ENCODE assay signal across 7 mouse cellular contexts in the genomic region with DNA sequence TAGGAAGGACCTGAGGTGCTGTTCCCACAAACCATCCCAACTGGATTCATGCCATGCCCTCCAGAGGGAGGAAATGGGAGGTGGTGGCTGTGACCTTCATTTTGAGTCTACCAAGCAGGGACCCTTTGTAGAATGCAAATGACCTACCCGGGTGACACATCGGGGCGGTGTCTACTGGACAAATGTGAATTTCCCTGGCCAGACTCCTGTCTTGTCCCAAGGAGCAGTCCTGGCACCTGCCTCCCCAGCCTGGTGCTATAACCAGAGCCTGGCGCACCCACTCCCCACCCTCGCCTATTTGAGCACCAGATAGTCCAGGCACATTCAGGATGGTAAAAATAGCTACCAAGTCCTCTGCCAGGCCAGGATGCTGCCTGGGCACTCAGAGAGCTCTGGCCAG.
DNase-seq lines count a peak whose midpoint lies in the region; ATAC-seq and TF ChIP-seq lines count a peak whose summit lies in the region.

No protein-coding gene starts in this region.

- peak overlapping the region; percentile 29 for H3K4me2 ChIP-seq in kidney, embryonic 14.5 days (replicated peaks; ENCODE audit: low read depth, low read length)
- peak overlapping the region; percentile 78 for H3K4me2 ChIP-seq in heart, postnatal 0 days (ENCODE audit: low read depth, low read length)
- H3K4me2 ChIP-seq in midbrain, postnatal 0 days (ENCODE audit: low read depth, low read length, poor library complexity, severe bottlenecking) = peak overlapping the region; percentile 35

- no peaks in the 10 kb centered on the region for H3K36me3 ChIP-seq in kidney, embryonic 14.5 days (ENCODE audit: control insufficient read depth, insufficient read depth, low read length)
- H3K36me3 ChIP-seq in heart, postnatal 0 days (replicated peaks; ENCODE audit: control insufficient read depth, insufficient read depth, low read length) = peaks cover 30% of the 10 kb centered on the region
- H3K36me3 ChIP-seq in midbrain, postnatal 0 days (ENCODE audit: insufficient read depth, low read length) = no peaks in the 10 kb centered on the region

- 83% methylated on average over 5 of the region's 5 CpGs for WGBS in kidney, embryonic 14.5 days
- 23% methylated on average over 5 of the region's 5 CpGs for WGBS in heart, postnatal 0 days
- WGBS in midbrain, postnatal 0 days = 86% methylated on average over 5 of the region's 5 CpGs

- H3K27ac ChIP-seq in kidney, embryonic 14.5 days (ENCODE audit: low read depth, low read length) = peak overlapping the region; percentile 96
- H3K27ac ChIP-seq in heart, postnatal 0 days (ENCODE audit: low read depth) = peak overlapping the region; percentile 96
- H3K27ac ChIP-seq in midbrain, postnatal 0 days (ENCODE audit: low read depth, low read length) = peak overlapping the region; percentile 74; the same call in 1 of the 2 replicates

- intact Hi-C loops in gastrocnemius, postnatal 14 days (cut with DNase I; ENCODE audit: low total_unique reads) = no loop called here

- peak overlapping the region; percentile 26; the same call in 1 of the 2 replicates for H3K4me3 ChIP-seq in kidney, embryonic 14.5 days (ENCODE audit: low read length)
- H3K4me3 ChIP-seq in heart, postnatal 0 days (ENCODE audit: low read depth, low read length) = peak overlapping the region; percentile 53
- peak overlapping the region; percentile 9; the same call in 1 of the 2 replicates for H3K4me3 ChIP-seq in midbrain, postnatal 0 days (ENCODE audit: low read depth, low read length)

- ATAC-seq in kidney, embryonic 14.5 days (ENCODE audit: low FRiP score, low TSS enrichment) = no peak
- ATAC-seq in heart, postnatal 0 days (ENCODE audit: insufficient read depth, low read depth) = no peak
- no peak for ATAC-seq in midbrain, postnatal 0 days (ENCODE audit: low FRiP score)

- no peak for TF ChIP-seq CTCF in heart, postnatal 0 days (IDR thresholded peaks at IDR 0.05; ENCODE audit: low read depth)
- TF ChIP-seq CTCF in midbrain, postnatal 0 days (IDR thresholded peaks at IDR 0.05) = no peak

- peak overlapping the region; percentile 43; the same call in 1 of the 2 replicates for H3K9ac ChIP-seq in kidney, embryonic 14.5 days (ENCODE audit: low read depth, low read length)
- H3K9ac ChIP-seq in heart, postnatal 0 days (replicated peaks; ENCODE audit: low read depth, low read length) = peak overlapping the region; percentile 70
- H3K9ac ChIP-seq in midbrain, postnatal 0 days (replicated peaks; ENCODE audit: low read length, poor library complexity, severe bottlenecking) = 0 out of 2 replicates have a peak overlapping the region, but pooled peaks have one; percentile 42

- no peak for DNase-seq in kidney, adult 11 months
- peak; percentile 70 for DNase-seq in gastrocnemius, postnatal 14 days
- no peak for DNase-seq in heart, postnatal 0 days (ENCODE audit: low spot score)
- DNase-seq in midbrain, postnatal 0 days (ENCODE audit: low spot score) = no peak
- DNase-seq in layer of hippocampus, adult 9-10 months (ENCODE audit: low spot score) = no peak
- DNase-seq in spleen, postnatal 36 days (ENCODE audit: low spot score in 2 of 2) = no peak

- TF ChIP-seq EP300 in heart, postnatal 0 days (IDR thresholded peaks at IDR 0.05; ENCODE audit: low read depth) = 0 out of 2 replicates have a peak, but pooled peaks have one; percentile 30

- no peaks in the 10 kb centered on the region for H3K27me3 ChIP-seq in kidney, embryonic 14.5 days (ENCODE audit: control insufficient read depth, insufficient read depth, low read length)
- no peaks in the 10 kb centered on the region for H3K27me3 ChIP-seq in heart, postnatal 0 days (ENCODE audit: control insufficient read depth, insufficient read depth, low read length)
- H3K27me3 ChIP-seq in midbrain, postnatal 0 days (ENCODE audit: insufficient read depth, low read length) = no peaks in the 10 kb centered on the region

- H3K4me1 ChIP-seq in kidney, embryonic 14.5 days (ENCODE audit: control insufficient read depth, insufficient read depth, low read length) = peaks cover 31% of the 10 kb centered on the region
- peaks cover 95% of the 10 kb centered on the region for H3K4me1 ChIP-seq in heart, postnatal 0 days (ENCODE audit: control insufficient read depth, insufficient read depth)
- no peaks in the 10 kb centered on the region; the same call in 1 of the 2 replicates for H3K4me1 ChIP-seq in midbrain, postnatal 0 days (ENCODE audit: insufficient read depth, low read length)

- H3K9me3 ChIP-seq in kidney, embryonic 14.5 days (ENCODE audit: control insufficient read depth, low read length) = no peaks in the 10 kb centered on the region
- H3K9me3 ChIP-seq in heart, postnatal 0 days (replicated peaks; ENCODE audit: control insufficient read depth, low read length) = no peaks in the 10 kb centered on the region
- H3K9me3 ChIP-seq in midbrain, postnatal 0 days (ENCODE audit: low read length) = no peaks in the 10 kb centered on the region
